Mouse (Mus musculus) adrenal gland, adult 2 months (tissue): ENCODE measurements around the gene Atp5j2. TPM values are rescaled to one million over a fixed set of nuclear protein-coding genes. Genes with fewer than 3 reads are reported as not detected.

Source experiments
- polyA plus RNA-seq: library from polyadenylated mRNA; depleted of rRNA; stranded (reverse); fragments of >200 nt; gene quantifications from 2 replicates; pipeline ENCODE4 v1.2.3, GENCODE M21; 2012; rRNA removed
- total RNA-seq, 2 experiments: library from RNA; stranded (reverse); gene quantifications; 2 replicates each; pipeline ENCODE4 v1.2.3; 2021

Atp5j2 gene
- total and polyA plus RNA-seq, 3 experiments, result 53.7 to 593 (median 500) TPM

Other genes with a start within 250 kb of the Atp5j2 start
- gene Smurf1, start 226.2 kb downstream of the Atp5j2 start, total RNA-seq, result 10 to 100 TPM; 19.5 to 21.6 TPM
- 18.6 and 20.7 TPM in 2 replicates for gene Smurf1, start 226.2 kb downstream of the Atp5j2 start, polyA plus RNA-seq
- gene Gm4871, start 159.3 kb downstream of the Atp5j2 start, total RNA-seq, result not detected
- gene Gm4871, start 159.3 kb downstream of the Atp5j2 start, polyA plus RNA-seq, result not detected in 2 replicates
- not detected for gene 1700018F24Rik, start 149.1 kb downstream of the Atp5j2 start, total RNA-seq
- gene 1700018F24Rik, start 149.1 kb downstream of the Atp5j2 start, polyA plus RNA-seq, result not detected in 2 replicates
- gene Arpc1a, start 108.2 kb downstream of the Atp5j2 start, total RNA-seq, result 100 to 1,000 TPM; 111 to 129 TPM
- 70.9 and 78.6 TPM in 2 replicates for gene Arpc1a, start 108.2 kb downstream of the Atp5j2 start, polyA plus RNA-seq
- not detected for gene Kpna7, start 108.0 kb downstream of the Atp5j2 start, total RNA-seq
- not detected in 2 replicates for gene Kpna7, start 108.0 kb downstream of the Atp5j2 start, polyA plus RNA-seq
- gene Arpc1b, start 77.8 kb downstream of the Atp5j2 start, total RNA-seq, result 100 to 1,000 TPM; 212 to 236 TPM
- gene Arpc1b, start 77.8 kb downstream of the Atp5j2 start, polyA plus RNA-seq, result 450 and 491 TPM in 2 replicates
- 10 to 100 TPM; 86.5 to 87.6 TPM for gene Pdap1, start 51.8 kb downstream of the Atp5j2 start, total RNA-seq
- gene Pdap1, start 51.8 kb downstream of the Atp5j2 start, polyA plus RNA-seq, result 29.6 and 33.6 TPM in 2 replicates
- gene Bud31, start 51.7 kb downstream of the Atp5j2 start, total RNA-seq, result 100 to 1,000 TPM; 103 to 113 TPM
- gene Bud31, start 51.7 kb downstream of the Atp5j2 start, polyA plus RNA-seq, result 26.2 and 27.3 TPM in 2 replicates
- gene Ptcd1, start 25.0 kb downstream of the Atp5j2 start, total RNA-seq, result 10 to 100 TPM; 24.4 to 25.8 TPM
- gene Ptcd1, start 25.0 kb downstream of the Atp5j2 start, polyA plus RNA-seq, result 18.9 and 23.8 TPM in 2 replicates
- 10 to 100 TPM; 19.8 to 20.1 TPM for gene Cpsf4, start 24.8 kb downstream of the Atp5j2 start, total RNA-seq
- gene Cpsf4, start 24.8 kb downstream of the Atp5j2 start, polyA plus RNA-seq, result 15.2 and 16.8 TPM in 2 replicates
- 1 to 10 TPM; 8.4 to 9.2 TPM for gene Zkscan14, start 9.8 kb upstream of the Atp5j2 start, total RNA-seq
- 1.1 and 1.2 TPM in 2 replicates for gene Zkscan14, start 9.8 kb upstream of the Atp5j2 start, polyA plus RNA-seq
- gene Zkscan5, start 12.5 kb upstream of the Atp5j2 start, total RNA-seq, result 10 to 100 TPM; 11.2 to 13.5 TPM
- 3.2 and 3.6 TPM in 2 replicates for gene Zkscan5, start 12.5 kb upstream of the Atp5j2 start, polyA plus RNA-seq
- 10 to 100 TPM; 47.0 to 56.5 TPM for gene Zfp655, start 39.7 kb upstream of the Atp5j2 start, total RNA-seq
- 9.8 and 10.9 TPM in 2 replicates for gene Zfp655, start 39.7 kb upstream of the Atp5j2 start, polyA plus RNA-seq
- 10 to 100 TPM; 11.5 to 17.7 TPM for gene Zscan25, start 88.4 kb upstream of the Atp5j2 start, total RNA-seq
- gene Zscan25, start 88.4 kb upstream of the Atp5j2 start, polyA plus RNA-seq, result 13.8 and 16.3 TPM in 2 replicates
- gene Cyp3a57, start 153.2 kb upstream of the Atp5j2 start, total RNA-seq, result not detected
- gene Cyp3a57, start 153.2 kb upstream of the Atp5j2 start, polyA plus RNA-seq, result not detected in 2 replicates